Mouse (Mus musculus) heart, adult 8-10 months (tissue): ENCODE results near the gene Mib2. TPM values are rescaled to one million over a fixed set of nuclear protein-coding genes. Genes with fewer than 3 reads are reported as not detected.
"Not testable (repeated sequence)": the region's sequence is repeated elsewhere in the genome, so short reads cannot be mapped to it uniquely, and the experiment has no call there.

Experiments used
- DNase-seq: peaks from one replicate; pipeline ENCODE4 v3.0.0; 2022; ENCODE audit warnings: low spot score
- total RNA-seq, 4 experiments: library from RNA; stranded (reverse); gene quantifications; 2 replicates each; pipeline ENCODE4 v1.2.4; 2022

Mib2 gene
- total RNA-seq, 4 experiments from 2014 or later: 25.4 to 30.1 (median 27.1) TPM

DNA sequence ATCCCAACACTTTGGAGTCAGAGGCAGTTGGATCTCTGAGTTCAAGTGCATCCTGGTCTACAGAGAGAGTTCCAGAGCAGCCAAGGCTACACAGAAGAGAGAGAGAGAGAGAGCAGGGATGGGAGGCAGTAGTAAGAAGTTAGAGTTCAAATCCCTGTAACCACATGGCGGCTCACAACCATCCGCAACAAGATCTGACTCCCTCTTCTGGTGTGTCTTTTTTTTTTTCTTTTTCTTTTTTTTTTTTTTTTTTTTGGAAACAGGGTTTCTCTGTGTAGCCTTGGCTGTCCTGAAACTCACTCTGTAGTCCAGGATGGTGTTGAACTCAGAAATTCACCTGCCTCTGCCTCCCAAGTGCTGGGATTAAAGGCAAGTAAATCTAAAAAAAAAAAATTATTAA, 3.1 kb upstream of the Mib2 start:
- DNase-seq: no peak

DNA sequence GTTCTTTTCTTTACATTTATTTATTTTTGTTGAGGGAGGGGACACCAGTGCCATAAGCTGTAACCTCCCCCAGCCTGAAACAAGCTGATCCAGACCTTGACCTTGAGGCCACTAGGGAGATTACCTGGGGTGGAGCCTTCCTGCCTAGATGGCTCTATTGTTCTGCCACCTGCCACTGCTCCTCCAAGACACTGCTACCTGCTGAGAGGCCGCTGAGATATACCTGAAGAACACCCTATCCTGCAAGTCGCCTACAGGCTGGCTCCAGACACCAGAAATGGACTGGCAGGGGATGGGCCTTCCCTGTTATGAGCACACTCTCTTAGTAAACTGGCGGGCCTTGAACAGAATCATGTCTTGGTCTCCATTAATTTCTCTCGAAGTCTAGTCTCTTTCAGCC, 1.2 kb upstream of the Mib2 start:
- DNase-seq: not testable (repeated sequence)

DNA sequence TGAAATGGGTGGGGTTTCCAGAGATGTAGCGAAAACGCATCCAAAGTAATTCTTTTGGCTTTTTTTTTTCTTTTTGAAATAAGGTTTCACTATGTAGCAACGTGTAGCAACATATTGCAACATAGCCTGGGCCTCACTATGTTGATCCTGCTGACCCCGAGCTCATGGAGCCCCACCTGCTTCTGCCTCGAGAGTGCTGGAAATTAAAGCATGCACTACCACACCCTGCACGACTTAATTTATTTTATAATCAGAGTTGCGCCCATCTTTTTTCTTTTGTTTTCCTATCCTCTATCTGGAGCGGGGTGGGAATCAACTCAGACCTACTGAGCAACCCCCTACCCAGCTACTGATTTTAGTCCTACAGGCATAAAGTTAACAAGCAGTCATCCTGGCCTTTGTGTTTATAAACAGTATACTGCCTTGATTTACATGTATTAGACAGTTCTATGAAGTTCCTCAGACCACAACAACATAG, 639 bp upstream of the Mib2 start:
- no peak for DNase-seq

DNA sequence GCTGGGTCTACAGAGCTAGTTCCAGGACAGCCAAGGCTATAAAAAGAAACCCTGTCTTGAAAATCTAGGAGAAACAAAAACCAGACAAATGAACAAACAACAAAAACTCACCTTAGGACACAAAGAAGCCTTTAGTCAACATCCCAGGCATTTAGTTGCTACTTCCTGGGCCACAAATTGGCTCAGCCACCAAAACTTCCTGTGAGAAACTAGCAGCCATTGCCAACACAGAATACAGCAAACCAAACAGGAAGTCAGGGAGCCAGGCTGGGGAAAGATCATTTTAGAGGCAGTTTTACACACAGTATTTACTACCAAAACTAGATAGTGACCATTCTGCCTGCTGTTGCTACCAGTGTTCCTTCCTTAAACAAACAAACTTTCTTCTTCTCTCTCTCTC, 2.1 kb downstream of the Mib2 start:
- no peak for DNase-seq

DNA sequence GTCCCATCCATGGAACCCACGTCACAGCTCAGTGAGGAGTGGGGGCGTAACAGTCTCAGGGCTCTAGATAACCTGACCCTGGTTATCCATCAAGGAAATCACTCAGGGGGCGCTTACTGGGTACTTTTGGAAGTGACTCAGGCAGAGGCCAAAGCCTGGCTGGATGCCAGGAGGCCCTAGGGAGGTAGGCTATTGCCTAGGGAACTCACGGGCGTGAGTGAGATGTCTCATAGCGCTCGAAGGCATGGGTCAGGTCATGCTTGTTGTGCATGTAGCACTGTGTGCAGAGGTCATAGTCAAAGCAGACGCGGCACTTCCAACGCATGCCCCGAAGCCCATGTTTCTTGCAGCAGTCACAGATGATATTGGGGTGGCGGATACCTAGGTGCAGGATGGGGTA, 8.4 kb downstream of the Mib2 start:
- no peak for DNase-seq

DNA sequence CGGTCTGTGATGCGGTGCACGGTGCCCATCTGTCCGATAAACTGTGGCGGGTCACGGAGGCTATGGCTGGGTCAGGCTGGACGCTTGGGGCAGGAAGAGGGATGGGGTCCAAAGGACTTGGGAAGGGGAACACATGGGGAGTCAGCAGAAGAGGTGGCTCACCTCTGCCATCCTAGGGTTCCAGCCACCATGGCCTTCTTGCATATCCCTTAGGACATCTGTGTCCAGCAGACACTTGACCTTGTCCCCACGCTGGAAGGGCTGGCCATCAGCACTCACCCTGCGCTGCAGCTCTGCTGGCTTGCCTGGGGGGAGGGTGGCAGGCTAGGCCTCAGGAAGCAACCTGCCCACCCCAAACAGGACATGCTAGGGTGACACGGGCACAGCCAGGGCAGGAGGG, 10.0 kb downstream of the Mib2 start:
- DNase-seq: no peak

DNA sequence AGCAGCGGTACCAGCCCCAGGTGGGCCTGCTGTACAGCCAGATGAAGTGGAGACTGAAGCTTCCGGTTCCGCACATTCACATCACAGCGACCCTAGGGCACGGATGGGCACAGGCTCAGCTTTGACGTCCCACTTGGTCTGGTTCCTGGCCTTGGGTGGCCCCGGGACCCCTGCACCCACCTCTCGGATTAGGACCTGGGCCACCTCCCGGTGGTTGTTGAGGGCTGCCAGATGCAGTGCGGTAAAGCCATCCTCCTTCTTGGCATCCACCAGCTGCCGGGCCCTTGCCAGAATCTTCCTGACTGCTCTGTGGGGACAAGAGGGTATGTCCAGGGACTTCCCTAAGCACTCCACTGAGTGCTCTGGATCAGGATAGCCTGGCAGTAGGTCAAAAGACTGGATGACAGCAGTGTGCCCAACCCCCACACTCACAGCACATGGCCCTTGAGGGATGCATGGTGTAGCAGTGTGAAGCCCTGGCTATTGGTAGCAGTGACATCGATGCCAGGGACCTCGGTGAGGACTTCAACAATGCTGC, 12.7 kb downstream of the Mib2 start:
- no peak for DNase-seq

DNA sequence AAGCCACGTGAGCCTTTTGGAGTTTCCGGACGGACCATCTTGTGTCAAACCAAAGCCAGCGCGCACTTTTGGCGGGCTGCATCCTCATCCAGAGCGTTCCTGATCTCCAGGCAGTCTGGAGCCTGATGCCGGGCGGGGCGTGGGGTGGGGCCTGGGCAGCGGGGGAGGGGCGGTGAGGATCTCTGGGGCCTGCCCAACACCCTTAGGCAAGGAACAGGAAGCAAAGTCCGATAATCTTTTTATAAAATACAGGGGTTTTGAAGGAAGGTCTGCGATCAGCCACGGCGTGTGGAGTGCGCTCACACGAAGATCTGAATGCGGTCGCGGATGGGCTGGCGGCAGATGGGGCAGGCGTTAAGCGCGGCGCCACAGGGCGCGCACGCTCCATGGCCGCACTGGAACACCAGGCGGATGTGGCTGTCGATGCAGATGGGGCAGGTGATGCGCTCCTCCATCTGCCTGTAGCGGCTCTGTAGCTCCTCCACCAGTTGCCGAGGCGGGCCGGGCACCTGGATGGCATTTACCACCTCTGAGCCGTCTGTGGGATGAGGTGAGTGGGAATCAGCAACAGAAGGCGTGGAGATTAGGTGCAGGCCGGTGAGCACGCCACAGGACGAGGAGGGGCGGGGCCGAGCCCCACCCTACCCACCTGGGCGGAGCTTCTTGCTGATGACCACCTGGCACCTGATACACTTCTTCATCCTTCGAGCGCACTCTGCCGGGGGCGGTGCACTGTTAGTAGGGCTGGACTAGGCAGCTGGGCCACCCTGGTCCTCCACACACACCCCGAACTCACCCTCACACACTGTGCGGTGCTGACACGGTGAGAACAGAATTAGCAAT, 14.3 kb downstream of the Mib2 start:
- DNase-seq: no peak

DNA sequence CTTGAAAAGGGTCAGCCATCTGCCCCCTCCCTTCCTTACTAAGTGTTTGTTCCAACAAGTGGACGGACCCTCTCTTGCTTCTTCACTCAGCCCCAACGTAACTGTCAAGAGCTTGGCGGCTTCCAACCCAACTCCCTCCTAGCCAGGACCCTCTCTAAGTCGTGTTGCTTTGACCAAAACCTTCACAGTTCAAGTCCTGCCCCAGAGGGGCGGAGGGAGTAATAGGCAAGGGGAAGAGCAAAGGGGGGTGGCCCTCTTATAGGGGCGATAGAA, 14.9 kb downstream of the Mib2 start:
- no peak for DNase-seq

DNA sequence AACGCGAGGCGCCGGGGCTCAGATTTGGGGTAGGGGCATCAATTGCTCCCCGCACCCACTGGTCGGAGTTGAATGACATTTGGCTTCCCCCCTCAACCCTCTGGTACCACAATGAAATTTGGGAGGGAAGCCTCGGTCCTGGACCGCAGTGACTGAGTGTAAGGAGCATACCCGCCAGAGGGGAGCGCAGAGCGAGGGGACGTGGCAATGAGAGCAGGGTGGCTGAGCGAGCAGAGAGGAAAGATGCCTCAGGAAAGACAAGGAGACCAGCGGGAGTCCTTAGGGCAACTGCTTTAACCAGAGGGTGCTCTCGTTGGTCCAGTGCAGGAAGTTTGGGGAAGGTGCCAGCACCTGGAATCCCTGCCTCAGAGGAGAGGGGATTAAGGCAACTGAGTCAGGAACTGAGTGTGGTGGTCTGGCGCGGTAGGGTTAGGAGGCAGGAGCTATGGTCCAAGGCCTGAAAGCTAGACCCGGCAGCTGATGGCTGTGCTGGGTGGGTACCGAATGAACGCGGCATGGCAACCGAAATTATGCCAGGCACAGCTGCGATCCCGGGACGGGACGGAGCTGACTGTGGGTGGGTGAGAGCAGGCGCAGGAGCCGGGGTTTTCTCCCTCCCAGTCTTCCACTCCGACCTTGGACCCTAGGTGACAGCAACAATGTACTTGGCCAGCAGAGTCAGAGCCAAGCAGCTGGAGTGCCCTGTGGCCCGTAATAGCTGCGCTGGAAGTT, 15.4 kb downstream of the Mib2 start:
- no peak for DNase-seq

DNA sequence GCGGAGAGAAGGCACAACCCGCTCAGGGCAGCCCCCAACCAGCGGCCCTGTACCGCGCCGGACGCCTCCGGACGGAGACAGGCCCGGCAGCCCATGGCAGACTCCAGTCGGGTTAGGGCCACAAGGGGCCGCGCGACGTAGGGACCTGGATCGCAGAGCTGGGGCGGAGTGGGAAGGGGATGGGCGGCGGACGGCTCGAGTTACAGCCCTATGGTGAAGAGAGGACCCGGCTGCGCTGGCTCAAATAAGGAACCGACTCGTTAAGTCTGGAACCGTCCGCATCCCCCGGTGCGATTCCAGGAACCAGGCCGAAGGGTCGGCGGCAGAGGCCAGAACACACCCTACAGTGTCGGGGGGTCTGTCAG, 15.9 kb downstream of the Mib2 start, which contains the start of gene Mmp23:
Gene Mmp23, minus strand, starts transcription at position 299 of the 365 bp plus-strand sequence.
- peak; percentile 36 for DNase-seq

DNA sequence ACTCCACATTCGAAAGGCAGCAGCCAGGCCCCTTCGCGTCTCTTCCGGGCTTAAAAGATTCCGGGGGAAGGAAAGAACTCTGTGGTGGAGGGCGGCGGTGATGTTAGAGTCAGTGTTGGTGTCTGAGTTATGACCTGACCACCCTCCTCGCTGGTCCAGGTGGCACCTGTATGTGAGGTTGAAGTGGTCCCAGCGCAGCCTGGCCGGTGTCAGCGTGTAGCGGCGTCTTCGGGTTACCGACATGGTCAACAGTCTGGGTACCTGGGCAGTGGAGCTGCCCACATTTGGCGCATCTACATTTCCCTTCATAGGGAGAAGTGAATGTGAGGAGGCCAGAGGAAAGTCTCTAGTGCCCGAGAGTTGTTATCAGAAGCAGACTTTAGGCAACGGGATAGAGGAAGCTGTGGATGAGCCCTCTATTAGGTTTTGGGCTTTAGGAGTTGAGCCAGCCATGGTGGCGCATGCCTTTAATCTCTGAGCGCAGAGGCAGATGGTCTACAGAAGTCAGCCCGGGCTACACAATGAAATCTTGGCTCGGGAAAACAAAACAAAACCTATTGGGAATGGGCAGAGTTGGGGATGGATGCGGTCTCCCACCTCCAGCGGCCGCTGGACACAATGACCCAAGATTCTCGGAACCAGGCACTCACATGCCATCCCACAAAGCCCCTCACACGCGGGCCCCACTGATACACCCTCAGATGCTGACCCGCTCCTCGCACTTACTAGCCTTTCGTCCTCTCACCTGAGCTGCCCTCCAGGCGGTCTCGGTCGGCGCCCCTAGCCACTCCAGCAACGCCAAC, 16.5 kb downstream of the Mib2 start:
- DNase-seq: no peak

DNA sequence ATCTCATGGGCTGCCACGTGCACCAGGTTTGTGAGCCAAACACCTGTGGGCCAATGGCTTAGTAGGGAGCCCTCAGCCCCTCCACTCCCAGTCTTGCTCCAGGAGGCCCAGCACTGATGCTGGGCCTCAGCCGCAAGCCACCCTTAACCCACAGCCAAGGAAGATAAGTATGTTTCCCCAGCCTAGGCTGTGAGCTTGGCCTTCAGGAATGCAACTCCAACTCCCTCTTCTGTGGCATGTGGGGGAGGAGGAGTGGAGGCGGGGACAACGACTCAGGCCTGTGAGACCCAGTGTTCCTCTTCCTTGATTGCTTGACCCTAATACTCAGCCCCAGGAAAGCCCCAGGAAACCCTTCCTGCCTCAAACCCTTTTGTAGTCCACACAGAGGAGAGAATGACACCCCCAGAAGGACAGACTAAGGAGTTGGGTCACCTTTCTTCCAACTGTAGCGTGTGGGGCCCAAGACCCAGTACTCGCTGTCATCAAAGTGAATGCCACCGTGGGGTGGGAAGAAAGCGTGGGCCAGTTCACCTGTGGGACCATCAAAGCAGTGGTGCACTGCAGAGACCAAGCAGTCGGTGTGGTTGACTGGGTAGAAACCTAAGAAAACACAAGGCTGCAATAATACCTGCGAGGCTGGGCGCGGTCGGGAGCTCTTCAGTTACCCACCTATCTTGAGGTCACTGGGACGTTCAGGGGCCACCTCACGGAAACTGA, 17.3 kb downstream of the Mib2 start:
- DNase-seq: peak; percentile 31

DNA sequence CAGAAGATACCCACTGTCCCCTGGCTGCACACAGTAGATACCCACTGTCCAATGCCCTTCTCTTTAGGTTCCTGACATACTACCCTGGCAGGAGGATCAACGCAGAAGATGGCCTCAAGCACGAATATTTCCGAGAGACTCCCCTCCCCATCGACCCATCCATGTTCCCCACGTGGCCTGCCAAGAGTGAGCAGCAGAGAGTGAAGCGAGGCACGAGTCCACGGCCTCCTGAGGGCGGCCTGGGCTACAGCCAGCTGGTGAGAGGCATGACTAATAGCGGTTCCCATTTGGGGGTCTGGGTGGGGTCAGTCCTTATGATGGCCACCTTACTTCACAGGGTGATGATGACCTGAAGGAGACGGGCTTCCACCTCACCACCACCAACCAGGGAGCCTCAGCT, 19.6 kb downstream of the Mib2 start:
- no peak for DNase-seq

DNA sequence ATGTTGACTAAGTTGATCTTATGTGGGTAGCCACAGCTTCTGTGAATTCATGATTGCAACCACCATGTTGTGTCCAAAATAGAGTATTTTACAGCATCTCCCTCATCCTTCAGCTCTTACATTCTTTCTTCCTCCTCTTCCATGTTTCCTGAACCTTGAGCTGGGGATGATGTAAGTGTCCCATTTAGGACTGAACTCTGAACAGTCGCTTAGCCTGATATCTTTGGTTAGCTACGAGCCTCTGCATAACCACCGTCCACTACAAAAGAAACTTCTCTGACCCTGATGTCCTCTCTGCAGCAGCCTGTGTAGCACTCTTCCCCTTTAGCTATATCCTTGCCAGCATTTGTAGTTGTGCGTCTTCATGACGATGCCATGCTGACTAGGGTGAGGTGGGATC, 23.3 kb downstream of the Mib2 start:
- DNase-seq: no peak

DNA sequence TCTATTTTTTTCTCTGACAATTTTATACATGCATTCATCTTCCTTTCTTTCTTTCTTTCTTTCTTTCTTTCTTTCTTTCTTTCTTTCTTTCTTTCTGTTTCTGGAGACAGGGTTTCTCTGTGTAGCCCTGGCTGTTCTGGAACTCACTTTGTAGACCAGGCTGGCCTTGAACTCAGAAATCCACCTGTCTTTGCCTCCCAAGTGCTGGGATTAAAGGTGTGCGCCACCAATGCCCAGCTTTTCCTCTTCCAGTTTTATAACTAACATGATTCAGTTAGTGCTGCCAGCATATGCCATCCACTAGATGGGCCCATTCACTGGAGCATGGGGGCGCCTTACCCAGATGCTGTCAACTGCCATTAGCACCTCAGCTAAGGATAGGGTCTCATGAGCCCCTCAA, 23.7 kb downstream of the Mib2 start, which contains the start of gene Gm10563:
Gene Gm10563, minus strand, starts transcription at position 101 of the 400 bp plus-strand sequence.
- DNase-seq: not testable (repeated sequence)

DNA sequence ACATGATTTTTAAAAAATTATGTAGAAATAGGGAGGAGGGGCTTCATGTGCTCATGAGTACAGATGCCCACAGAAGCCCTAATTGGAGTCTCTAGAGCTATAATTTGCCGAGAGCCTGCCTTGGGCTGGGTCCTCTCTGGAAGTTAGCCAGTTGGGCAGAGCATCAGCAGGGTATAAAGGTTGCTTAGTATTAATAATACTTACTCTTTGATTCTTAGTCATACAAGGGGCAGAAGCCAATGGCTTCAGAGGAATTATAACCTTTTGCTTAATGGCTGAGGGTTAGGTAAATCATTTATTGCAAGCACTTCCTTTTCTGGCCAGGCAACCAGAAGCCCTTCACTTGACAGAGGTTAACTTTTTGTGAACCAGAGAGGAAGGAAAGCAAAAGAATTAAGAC, 25.5 kb downstream of the Mib2 start:
- no peak for DNase-seq

DNA sequence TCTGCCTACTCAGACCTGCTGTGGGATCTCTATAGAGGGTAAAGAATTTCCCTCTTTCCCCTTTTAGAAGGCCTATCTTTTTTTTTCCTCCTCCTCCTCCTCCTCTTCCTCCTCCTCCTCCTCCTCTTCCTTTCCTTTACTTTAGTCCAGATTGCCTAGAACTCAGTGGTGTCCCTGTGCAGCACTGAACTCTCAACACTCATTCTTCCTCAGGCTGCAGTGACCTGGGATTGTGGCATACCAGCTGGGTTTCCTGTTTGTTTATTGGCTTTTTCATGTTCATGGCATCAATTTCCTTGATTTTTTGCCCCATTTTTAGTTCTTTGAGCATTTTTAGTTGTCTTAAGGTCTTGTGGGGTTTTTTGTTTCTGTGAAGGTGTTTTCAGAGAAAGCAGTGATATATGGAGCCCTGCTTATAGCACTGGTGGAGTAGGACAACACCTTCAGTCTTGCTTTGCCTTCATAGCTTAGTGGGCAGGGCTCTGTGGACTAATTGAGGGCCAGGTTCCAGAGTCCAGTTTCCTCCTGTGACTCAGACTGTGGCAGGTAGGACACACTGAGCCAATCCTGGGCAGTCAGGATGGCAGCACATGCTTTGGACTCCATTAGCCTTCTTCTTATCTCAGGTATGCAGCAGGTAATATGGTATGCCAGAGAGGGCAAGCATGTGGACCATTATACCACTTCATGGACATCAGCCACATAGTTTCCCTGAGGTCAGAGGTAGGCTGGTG, 33.1 kb downstream of the Mib2 start:
- no peak for DNase-seq

DNA sequence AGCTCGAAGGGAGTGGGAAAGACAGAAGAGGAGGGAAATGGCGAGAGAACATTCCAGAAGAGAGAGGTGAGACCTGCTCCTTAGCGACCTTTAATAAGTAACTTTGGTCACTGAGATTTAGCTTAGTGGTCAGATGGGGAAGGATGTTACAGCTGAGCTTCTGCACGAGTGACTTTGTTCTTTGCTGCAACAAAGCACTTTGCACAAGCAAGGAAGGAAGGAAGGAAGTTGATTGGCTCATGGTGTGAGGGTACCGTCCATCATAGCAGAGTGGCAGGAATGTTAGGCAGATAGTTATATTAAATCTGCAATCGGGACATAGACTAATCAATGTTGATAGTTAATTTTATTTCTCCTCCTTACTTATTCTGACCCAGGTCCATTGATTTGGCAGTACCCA, 38.7 kb downstream of the Mib2 start:
- no peak for DNase-seq
